Mouse (Mus musculus) left cerebral cortex, adult 8-10 months (tissue): ENCODE data around the gene Rcor2. TPM values are rescaled to one million over a fixed set of nuclear protein-coding genes. Genes with fewer than 3 reads are reported as not detected.
A peak's percentile ranks its signal among the peaks of the same experiment; 100 is the strongest.

Experiments
- DNase-seq, 2 experiments: peaks; one replicate each; pipeline ENCODE4 v3.0.0; 2022; ENCODE audit warnings: low spot score in 2 of 2
- total RNA-seq, 4 experiments: library from RNA; stranded (reverse); gene quantifications; 2 replicates each; pipeline ENCODE4 v1.2.4; 2022

Rcor2 gene
- total RNA-seq, 4 experiments from 2014 or later = 15.5 to 17.6 (median 15.6) TPM

DNA sequence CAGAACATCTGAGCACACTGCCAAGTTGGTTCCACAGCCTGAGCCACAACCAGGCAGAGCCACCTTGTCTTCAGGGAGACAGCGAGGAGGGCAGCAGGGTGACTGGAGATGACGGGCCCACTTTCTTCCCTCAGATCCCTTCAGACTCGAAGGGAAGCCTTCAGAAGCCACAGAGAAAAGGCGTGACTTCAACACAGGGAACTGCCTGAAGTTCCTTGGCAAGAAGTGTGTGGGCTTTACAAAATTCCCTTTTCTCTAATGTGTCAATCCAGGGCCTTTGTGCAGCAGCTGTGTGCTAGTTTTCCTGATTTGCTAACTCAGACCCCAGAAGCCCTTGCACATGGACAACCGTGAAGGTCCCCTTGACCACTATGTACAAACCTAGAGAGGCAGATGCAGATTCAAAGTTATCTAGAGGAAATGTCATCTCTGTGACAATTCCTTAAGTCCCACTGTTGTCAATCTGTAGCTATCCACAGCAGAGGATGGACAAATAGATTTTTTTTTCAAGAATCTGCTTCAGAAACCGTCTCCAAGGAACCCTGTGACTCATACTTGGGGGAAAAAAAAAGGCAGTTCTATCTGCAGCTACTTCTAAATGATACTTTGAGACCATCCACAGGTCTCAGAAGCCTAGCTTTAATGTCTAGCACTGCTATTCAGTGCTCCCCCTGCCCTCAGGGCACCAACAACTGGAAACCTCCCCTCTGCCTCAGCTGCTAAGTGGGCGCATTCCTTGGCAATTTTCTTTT lies 25.0 kb downstream of the Rcor2 start:
- DNase-seq = no peak

DNA sequence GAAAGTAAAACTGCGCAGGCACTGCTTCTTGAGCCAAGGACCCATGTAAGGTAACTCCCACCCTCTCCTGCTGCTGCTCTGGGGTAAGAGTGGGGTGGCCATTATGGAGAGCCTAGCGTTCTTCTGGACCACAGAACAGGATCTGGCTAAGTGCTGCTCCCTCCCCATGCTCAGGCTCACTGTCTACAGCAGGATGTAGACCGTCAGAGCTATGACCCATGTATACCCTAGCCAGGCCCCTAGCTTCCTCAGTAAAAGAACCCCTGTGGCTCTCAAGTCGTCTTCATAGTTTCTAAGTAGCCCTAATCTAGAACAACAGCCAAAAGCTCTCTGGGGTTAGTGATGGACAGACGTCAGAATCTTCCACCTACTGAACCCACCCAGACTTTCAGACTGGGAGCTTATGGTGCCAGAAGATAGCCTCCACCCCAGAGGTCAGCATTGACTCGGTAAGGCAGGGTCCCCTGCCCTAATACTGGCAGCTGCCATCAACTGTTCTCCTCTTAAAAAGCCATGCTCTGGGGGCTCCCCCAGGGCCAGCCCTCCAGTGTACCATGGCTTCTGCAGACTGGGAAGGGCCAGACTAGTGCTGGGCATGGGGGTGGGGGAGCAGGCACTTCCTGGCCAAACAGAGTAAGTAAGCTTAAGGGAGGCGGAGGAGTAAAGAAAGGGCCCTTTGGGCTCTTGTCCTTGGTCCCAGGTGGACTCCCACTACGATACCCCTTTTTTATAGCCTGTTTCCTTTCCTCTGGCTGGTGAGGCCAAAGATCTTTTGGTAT lies 27.2 kb downstream of the Rcor2 start:
- DNase-seq = no peak

DNA sequence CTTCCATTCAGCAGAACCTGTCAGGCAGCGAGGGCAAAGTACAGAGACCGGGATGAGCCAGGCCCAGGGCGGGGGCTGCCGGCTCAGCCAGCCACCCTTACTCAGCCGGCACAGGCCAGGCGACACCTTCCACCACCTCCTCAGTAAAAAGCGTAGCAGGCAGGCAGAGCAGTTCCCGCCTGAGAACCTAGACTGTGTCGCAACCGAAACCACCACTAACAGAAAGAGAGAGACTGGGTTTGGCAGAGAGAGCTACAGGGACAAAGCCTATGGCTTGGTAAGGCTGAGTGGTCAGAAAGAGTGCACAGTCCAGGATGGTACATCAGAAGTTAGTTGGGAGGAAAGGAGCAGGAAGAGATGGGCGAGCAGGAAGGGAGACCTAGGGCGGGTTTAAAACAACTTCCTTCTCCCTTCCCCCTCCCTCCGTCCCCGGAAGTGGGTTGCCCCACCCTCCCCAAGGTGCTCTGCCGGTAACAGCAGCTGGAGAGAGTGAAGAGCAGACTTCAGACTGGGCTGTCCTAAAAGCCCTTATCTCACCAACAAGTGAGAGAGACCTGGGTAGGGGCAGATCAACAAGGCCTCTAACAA lies 28.0 kb downstream of the Rcor2 start:
- DNase-seq = no peak

DNA sequence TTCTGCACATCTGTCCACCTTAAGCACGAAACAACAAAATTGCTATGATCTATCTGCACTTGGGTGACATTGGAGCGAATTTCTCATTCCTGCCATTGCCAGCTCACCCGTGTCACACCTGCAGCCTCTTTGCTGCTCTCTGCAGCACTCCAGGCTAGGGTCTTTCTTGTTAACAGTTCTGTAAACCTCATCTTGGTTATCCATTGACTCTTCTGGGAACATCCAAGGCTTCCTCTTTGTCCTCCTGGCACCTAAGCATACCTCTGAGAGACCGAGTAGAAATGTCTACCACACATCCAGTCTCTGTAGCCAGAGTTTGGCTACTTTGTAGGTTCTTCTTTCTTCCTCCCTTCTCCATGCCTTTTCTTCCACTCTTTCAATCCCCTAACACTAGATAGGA lies 28.8 kb downstream of the Rcor2 start:
- no peak for DNase-seq

DNA sequence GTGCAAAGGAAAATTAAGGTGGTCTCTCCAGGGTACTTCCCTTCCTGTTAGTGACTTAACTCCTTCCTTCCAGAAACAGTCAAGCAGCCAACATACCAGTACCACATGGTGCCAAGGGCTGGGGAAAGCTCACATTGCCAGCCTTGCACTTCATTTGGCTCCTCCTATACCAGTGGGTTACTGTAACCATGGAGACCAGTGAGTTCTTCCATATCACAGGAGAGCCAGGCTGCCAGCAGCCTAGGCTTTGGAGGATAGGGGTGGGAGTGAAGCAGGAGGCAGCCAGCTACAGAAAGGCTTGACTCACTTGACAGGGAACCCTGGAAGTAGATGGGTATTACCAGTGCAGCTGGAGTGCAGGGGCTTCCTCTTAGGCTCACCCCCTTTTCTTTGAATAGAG lies 31.9 kb downstream of the Rcor2 start:
- peak in 1 of 2 experiments; percentile 84 for DNase-seq

DNA sequence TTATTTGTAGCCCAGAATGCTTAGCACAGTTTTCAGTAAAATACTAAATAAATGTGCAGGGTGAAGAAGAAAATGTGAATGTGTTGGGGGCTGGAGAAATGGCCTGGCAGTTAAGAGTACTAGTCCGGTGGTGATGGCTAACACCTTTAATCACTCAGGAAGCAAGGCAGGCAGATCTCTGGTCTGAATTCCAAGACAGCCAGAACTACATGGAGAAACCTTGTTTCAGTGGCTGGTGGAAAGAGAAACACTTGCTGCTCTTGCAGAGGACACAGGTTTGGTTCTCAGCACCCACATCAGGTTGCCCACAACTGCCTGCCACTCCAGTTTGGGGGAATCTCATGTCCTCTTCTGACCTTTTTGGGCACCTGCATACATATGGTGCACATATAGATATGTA lies 33.0 kb downstream of the Rcor2 start:
- DNase-seq = no peak

DNA sequence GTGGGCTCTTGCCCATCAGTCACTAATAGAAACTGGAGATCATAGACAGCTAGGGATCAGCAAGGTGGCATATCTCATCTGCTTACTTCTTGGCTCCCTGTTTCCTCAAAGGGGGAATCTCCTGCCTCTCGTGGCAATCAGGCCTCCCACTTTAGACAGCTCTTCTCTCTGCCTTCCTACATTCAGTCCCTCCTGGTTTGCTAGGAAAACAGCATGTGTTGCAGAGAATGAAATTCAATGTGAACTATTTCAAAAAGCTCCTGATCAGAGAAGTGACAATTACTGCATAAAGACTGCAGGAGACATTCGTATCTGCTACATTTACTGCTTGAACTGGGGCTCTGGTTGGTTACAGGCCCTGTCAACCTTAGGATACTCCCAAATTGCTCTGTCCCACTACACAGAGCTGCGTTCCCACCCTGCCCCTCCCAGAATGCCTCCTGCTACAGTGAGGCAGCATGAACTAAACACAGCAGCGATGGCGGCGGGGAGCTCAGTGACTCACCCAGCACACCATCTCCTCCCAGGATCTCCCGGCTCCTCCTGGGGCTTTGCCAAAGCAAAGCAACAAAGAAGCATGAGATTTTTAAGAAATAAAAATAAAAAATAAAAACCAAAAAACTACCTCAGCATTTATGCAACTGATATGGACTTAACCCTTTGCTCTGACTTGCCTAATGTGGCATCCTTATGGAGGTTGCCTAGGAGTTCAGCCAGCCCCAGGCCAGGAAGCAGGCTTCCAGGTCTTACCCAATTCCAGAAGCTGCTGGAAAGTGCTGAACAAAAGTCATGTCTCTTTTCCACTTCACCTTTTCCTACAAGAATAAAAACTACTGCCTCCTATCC lies 34.7 kb downstream of the Rcor2 start:
- no peak for DNase-seq

DNA sequence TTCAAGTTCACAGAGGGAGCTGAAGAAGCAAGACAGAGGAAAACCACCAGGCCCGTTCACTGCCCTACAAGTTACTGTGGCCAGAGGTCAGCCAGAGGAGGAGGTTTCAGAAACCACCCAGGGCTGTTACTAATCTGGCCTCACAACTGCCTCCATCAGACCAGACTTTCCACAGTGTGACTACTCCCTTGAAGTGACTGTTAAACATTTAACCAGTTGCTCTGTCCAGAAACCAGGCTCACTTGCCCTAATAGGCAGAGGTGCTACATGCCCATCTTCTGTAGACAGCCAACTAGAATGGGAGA lies 35.3 kb downstream of the Rcor2 start:
- no peak for DNase-seq

DNA sequence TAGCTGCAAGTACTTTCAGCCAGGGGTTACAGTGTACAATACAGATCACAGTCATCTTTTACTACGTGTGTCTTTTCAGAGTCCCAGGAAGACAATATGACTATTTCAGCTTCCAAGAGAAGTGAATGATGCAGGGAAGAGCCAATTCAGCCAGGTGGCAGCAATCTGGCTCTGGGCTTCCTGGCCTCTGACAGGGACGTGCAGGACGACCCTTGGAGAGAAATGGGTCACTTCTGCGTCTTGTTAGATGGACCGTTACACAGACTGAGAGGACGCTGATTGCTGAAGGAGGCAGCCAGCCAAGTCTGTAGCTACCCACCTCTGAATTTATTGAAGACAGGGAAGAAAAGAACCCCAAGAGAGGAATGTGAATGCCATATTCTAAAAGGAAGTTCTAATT lies 36.7 kb downstream of the Rcor2 start:
- DNase-seq = no peak

DNA sequence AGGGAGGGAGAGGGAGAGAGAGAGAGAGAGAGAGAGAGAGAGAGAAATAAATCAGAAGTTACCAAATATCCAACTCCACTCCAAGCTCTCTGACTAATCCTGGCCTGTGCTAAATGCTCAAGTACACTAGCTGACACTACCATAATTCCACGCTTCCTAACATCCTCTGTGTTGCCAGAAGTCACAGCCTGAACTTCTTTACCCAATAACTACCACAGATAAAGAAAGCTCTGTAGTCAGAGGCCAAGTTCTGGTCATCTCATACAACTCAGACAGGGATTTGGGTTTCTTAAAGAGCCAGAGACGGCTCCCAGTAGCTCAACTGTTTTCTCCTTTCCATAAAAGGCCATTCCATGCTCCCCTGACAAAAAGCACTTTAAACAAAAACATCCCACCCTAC lies 37.7 kb downstream of the Rcor2 start:
- DNase-seq = no peak

DNA sequence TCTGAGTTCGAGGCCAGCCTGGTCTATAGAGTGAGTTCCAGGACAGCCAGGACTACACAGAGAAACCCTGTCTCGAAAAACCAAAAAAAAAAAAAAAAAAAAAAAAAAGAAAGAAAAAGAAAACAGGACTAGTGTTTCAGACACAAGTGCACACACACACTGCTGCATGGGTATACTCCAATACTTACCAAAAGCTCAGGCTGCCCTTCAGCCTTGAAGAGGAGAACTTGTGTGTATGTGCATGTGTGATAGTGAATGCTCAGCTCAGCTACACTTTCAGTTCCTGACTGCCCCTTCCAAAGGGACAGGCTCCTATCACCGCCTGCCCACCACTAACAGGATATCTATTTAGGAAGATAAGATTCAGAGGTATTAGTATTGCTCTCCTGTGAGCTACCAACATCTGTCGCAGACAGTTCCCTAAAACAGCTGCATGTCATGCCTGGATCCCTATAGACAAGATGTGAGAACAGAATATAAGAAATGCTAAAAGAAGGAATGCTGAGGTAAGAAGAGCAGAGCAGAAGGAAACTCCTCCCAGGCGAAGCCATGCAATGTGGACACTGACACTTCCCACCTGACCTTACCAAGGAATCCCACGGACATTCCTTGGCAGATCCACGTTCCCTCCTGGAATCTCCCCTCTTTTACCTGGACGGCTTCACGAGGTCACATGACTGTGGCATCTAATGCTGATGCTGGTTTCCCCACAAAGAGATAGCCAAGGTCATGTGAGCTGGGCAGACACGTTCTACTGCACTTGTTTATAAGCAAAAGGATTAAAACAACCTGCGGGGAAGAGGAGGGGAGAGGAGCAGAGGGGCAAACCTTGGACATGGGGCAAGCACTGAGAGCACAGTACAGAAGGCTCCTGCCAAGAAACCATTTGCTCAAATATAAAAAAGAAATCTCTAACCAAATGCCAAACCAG lies 38.5 kb downstream of the Rcor2 start:
- DNase-seq = no peak

DNA sequence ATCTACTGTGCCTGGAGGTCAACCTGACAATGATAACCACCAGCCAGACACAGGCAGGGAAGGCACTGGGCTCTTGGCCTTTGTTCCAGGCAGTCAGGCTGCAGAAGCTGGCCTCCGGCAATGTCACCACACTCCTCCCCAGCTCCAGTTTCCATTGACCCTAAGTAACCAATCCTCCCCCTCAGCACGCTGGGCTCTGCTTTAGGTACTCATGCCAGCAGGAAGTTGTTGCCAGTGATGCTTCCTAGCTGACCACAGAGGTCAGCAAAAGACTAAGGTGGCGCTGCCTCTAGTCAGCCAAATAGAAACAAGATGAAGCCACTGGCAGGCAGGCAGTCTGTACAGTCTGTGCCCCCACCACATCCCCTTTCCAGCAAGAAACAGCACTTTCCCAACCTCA lies 39.8 kb downstream of the Rcor2 start:
- no peak for DNase-seq

DNA sequence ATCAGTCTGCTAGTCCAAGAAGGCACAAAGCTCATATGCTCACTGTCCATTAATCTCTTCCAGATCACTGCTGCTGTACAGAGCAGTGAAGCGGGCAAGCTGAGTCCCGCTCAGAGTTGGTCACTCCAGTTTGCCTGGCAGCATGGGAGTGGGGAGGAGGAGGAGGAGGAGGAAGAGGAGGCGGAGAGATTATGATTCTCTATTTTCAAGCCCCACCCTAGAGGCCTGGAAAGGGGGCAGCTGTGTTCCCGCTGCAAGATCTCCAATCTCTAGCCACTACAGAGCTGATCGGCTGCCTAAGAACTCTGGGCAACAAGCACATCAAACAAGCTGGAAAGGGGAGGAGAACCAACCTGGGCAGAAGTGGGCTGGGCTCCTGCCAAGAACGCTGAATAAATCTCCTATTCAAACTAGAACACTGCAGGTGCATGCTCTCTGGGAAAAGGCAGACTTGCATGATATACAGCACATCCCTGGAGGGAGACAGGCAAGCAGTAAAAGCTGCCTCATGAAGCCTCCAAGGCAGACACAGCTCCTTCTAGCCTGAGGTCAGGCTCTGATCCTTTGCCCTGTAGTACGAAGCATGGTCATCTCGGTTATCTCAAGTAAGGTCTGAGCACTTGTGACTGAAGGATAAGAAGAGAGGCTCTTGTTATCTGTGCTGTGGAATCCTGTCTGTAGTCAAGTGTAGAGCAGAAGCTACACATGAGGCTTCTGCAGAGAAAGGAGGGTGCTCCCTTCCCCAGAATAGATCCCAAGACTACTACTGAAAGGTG lies 41.1 kb downstream of the Rcor2 start:
- DNase-seq = peak in 1 of 2 experiments; percentile 53

DNA sequence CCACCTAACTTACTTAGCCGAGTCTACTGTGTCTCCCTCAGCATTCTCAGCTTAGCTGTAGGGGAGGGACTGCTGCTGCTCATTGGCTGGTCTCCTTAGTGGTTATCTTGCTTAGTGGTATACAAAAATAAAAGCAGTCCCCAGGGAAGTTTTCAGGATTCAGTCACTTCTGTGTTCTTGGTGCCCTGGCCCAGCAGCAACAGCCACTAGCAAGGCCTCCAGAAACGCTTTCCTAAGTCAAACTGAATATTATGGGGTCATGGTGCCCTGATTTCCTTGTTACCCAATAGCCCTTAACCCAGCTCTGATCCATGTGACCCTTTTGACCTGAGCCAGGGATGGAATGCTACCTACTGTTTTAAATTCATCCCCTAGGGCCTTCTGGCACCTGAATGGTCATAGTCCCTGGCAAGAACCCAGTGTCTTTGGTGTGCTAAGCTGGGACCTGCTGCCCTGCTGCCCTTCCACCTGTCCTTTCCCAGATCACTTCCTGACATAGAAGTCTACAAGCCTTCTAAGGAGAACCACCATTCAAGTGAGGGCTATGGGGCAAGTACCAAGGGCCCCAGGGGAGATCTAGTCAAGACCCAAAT lies 42.7 kb downstream of the Rcor2 start:
- no peak for DNase-seq

DNA sequence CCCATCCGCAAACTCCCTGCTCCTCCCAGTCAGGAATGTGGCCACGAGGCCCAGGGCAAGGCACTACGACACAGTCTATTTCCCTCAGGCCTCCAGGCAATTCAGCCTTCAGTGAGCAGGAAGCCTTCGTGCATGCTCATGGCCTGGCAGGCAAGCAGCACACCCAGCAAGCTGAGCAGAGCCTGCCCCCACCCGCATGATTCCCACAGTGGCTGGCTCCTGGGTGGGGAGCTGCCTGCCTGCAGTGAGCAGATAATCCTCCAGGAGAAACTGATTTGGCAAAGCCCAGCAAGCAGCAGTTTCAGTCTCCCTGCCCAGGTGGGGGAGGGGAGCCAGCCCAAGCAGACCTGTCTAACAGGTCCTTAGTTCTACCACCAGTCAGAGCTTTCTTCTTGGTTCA lies 43.6 kb downstream of the Rcor2 start:
- no peak for DNase-seq

DNA sequence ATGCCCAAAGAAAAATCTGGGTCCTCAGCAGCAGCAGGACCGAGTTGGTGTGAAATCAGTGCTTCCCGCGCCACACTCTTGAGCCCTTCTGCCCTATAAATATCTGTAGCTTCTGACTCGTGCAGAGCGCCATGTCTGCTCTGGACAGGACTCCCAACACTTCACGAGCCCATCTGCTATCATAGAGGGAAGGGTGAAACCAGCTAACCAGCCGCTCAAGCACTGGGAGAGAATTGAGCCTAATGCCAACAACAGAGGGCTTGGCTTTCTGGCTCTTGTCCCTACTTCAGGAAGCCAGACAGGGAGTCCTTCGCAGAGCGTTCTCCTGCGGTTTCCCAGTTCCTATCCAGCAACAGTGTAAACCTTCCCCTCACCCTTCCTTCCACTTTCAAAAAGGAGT lies 44.2 kb downstream of the Rcor2 start:
- no peak for DNase-seq

DNA sequence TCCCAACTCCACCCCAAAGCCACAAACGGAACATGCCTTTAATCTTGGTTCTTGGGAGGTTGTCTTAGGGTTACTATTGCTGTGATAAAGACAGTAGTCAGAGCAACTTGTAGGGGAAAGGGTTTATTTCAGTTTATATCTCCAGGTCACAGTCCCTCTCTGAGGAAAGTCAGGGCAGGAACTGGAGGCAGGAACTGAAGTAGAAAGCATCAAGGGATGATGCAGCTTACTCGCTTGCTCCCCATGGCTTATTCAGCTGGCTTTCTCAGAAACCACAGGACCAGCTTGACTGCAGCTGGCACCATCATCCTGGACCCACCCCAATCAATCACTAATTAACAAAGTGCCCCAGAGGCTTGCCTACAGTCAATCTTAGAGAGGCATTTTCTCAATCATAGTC lies 46.5 kb downstream of the Rcor2 start:
- no peak for DNase-seq

DNA sequence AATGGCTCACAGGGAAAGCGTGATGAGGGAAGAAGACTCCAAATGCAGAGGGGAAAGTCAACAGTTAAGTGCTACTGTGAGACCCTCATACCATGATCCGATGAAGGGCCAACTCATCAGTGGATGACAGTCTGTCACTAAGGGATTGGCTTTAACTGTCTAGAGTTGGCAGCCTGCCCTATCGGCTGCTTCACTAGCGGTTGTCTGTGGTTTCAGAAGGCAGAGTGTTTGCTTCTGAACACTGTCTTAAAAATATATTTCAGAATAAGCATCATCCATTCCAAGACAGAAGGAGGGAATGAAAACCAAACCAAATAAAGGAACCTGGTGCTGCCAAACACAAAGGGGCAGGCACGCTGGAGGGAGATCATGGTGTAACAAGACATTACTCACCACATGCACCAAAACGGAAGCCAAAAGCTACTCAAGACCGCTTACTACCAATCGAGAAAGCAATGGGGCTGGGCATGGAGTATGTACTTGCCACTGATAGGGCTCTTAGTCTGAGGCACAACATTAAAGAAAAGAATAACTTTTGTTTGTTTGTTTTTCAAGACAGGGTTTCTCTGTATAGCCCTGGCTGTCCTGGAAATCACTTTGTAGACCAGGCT lies 48.0 kb downstream of the Rcor2 start:
- DNase-seq = no peak

DNA sequence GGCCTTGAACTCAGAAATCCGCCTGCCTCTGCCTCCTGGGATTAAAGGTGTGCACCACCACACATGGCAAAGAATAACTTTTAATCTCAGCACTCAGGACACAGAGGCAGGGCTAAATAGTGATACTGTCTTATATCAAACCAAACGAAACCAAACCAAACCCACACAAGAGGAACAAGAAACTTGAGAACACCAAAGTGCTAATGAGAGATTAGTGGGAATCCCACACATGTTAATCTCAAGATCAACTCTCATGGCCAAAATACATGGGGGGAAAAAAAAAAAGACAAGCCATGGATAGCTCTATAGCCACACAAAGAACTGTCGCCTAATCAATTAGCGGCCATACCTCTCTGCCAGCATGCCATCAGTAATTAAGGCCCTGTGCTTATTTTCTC lies 48.5 kb downstream of the Rcor2 start:
- DNase-seq = no peak
